Mouse (Mus musculus) neural tube, embryonic 15.5 days (tissue): ENCODE results near the gene Pdxk. TPM values are rescaled to one million over a fixed set of nuclear protein-coding genes. Genes with fewer than 3 reads are reported as not detected.

ENCODE experiments used
- ATAC-seq: fragments of 200-750 bp; cut with Nextera tagmentation; 2 replicates; pipeline ENCODE4 v1.8.0; 2017; ENCODE audit warnings: mild to moderate bottlenecking, moderate TSS enrichment, moderate library complexity; ENCODE audit not compliant: low FRiP score
- H3K27ac ChIP-seq: fragments of 300-500 bp; sonication (generic); replicated peaks from 2 replicates; pipeline ENCODE4 v1.5.1; 2015; ENCODE audit warnings: mild to moderate bottlenecking, inconsistent platforms
- H3K27me3 ChIP-seq: fragments of 300-500 bp; sonication (generic); replicated peaks from 2 replicates; pipeline ENCODE4 v1.6.1; 2015; ENCODE audit warnings: inconsistent platforms
- H3K36me3 ChIP-seq: fragments of 300-500 bp; sonication (generic); 2 replicates; pipeline ENCODE4 v1.6.1; 2015; ENCODE audit warnings: inconsistent platforms
- H3K4me1 ChIP-seq: fragments of 300-500 bp; sonication (generic); 2 replicates; pipeline ENCODE4 v1.6.1; 2015; ENCODE audit warnings: inconsistent platforms
- H3K4me2 ChIP-seq: fragments of 300-500 bp; sonication (generic); 2 replicates; pipeline ENCODE4 v1.6.1; 2015; ENCODE audit warnings: inconsistent platforms, mild to moderate bottlenecking, moderate library complexity
- H3K4me3 ChIP-seq: fragments of 300-500 bp; sonication (generic); replicated peaks from 2 replicates; pipeline ENCODE4 v1.5.1; 2015; ENCODE audit warnings: mild to moderate bottlenecking, inconsistent platforms
- H3K9ac ChIP-seq: fragments of 300-500 bp; sonication (generic); replicated peaks from 2 replicates; pipeline ENCODE4 v1.6.1; 2015; ENCODE audit warnings: mild to moderate bottlenecking, inconsistent platforms
- H3K9me3 ChIP-seq: fragments of 300-500 bp; sonication (generic); replicated peaks from 2 replicates; pipeline ENCODE4 v1.6.1; 2016; ENCODE audit warnings: inconsistent platforms
- WGBS: fragments of 180-500 bp; shearing (Covaris S2); methylation state at CpG from one replicate; pipeline ENCODE4 v1.1.7; 2015; ENCODE audit warnings: mixed read lengths; 5-methylcytosine and 5-hydroxymethylcytosine counted together
- polyA plus RNA-seq: library from polyadenylated mRNA; unstranded; fragments of >200 nt; fragmentation: Nextera tagmentation; extraction: Ambion mirVana; gene quantifications from 2 replicates; pipeline ENCODE4 v1.2.1, GENCODE M21; 2015

Pdxk gene
- polyA plus RNA-seq, 1 experiment from 2014 or later: 49.2 TPM

DNA sequence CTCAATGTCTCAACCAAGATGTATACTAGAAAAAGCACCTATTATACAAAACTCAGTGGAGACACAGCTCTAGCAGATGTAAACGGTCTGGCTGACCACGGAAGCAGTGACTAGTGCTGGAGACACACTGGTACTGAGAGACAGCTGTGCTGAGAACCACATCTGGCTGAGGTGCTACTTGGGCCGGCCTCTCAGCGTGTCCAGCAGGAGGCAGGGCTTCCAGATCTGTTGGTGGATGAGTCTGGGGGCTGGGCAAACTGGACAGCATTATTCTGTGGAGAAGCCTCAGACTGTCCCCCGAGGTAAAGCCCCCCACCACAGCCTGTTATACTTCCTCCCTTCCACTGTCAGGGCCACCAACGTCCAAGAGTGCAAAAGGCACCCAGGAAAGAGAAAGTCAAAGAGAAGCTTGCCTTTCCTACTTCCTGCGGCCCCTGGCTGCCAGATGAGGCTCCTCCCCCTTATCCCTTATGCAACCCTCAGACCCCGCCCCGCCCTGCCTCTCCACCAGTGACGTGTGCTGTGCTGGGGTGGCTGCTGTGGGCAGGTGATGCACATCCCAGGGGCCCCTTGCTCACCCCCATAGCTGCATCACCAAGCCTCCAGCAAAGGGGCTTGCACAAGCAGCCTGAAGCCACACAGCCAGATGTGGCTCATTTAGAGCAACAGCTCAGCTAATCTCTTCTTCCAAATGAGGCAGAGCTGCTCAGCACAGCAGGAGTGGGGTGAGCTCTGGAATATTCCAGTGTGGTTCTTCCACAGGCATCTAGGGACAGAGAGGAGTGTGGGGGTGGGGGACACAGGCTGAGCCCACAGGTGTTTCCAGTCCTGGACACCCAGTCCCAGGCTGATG is 7.1 kb downstream of the Pdxk start:
- H3K4me3 ChIP-seq: no peak overlapping the region
- H3K27ac ChIP-seq: peak overlapping the region; percentile 68
- peak; percentile 36 for ATAC-seq
- H3K4me2 ChIP-seq: no peak overlapping the region
- no peaks in the 10 kb centered on the region for H3K9me3 ChIP-seq
- H3K27me3 ChIP-seq: no peaks in the 10 kb centered on the region
- H3K9ac ChIP-seq: peak overlapping the region; percentile 17; the same call in 1 of the 2 replicates
- 40% methylated on average over 10 of the region's 10 CpGs for WGBS
- H3K4me1 ChIP-seq: peaks cover 68% of the 10 kb centered on the region
- H3K36me3 ChIP-seq: no peaks in the 10 kb centered on the region

DNA sequence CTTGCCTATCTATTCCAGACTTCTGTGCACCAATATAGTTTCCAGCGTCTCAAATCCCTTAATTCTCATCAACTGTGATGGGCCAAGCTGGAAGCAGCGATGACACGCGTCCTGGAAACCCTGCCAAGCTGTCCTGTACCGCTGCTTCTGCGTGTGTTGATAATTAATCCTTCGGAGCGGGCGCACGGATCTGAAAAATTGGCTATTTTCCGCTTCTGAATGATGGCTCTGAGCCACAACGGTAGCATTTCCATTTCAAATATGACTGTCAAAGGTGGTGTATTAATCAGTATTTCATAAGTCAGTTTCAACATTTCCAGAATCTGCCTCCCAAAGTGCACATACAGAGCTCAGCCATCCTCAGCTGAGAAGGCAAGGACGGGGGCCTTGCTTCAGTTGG is 8.1 kb downstream of the Pdxk start:
- 0 out of 2 replicates have a peak, but pooled peaks have one; percentile 4 for ATAC-seq
- 53% methylated on average over 13 of the region's 13 CpGs for whole genome bisulfite sequencing
- no peaks in the 10 kb centered on the region for H3K36me3 ChIP-seq

DNA sequence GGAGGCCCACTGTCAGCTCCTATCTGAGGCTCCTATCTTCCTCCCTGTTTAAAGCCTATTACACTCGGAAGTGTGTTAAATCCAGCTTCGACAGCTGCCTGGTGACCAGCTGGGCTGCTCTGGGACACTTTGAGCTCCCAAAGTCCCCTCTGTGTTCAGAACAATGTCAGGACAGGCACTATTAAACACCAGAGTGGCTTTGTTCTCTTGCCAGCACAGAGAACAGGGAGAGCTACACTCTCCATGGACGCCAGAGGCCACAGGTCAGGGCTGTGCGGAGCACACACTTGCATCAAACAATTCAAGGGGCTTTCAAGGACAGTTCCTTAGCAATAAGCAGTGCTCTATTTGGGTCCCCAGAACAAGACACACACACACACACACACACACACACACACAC is 12.1 kb downstream of the Pdxk start:
- 14% methylated on average over 4 of the region's 4 CpGs for WGBS
- ATAC-seq: no peak
- H3K4me2 ChIP-seq: no peak overlapping the region

More for the DNA sequence above, 8.1 kb downstream of the Pdxk start:
- Histone ChIP-seq H3K4me2 (peak overlapping the region; percentile 5; the same call in 1 of the 2 replicates), H3K27ac (peak overlapping the region; percentile 54; the same call in 1 of the 2 replicates), H3K9me3 (no peaks in the 10 kb centered on the region), H3K9ac (no peak overlapping the region), H3K4me3 (no peak overlapping the region), H3K27me3 (no peaks in the 10 kb centered on the region), H3K4me1 (peaks cover 66% of the 10 kb centered on the region)

GRCm38 (mm10) chr10:78450761-78451160 is 14.0 kb downstream of the Pdxk start:
- H3K4me1 ChIP-seq: peaks cover 21% of the 10 kb centered on the region
- no peak for ATAC-seq
- no peaks in the 10 kb centered on the region for H3K27me3 ChIP-seq
- H3K4me2 ChIP-seq: no peak overlapping the region
- H3K27ac ChIP-seq: no peak overlapping the region
- no peak overlapping the region for H3K9ac ChIP-seq
- peaks cover 51% of the 10 kb centered on the region for H3K36me3 ChIP-seq
- H3K4me3 ChIP-seq: no peak overlapping the region
- H3K9me3 ChIP-seq: no peaks in the 10 kb centered on the region
- WGBS: 94% methylated on average over 5 of the region's 5 CpGs

More for the DNA sequence above, 12.1 kb downstream of the Pdxk start:
- Histone ChIP-seq H3K9ac (no peak overlapping the region), H3K27ac (peak overlapping the region; percentile 23; the same call in 1 of the 2 replicates), H3K4me3 (no peak overlapping the region), H3K27me3 (no peaks in the 10 kb centered on the region), H3K4me1 (peaks cover 37% of the 10 kb centered on the region), H3K36me3 (peaks cover 33% of the 10 kb centered on the region), H3K9me3 (no peaks in the 10 kb centered on the region)

DNA sequence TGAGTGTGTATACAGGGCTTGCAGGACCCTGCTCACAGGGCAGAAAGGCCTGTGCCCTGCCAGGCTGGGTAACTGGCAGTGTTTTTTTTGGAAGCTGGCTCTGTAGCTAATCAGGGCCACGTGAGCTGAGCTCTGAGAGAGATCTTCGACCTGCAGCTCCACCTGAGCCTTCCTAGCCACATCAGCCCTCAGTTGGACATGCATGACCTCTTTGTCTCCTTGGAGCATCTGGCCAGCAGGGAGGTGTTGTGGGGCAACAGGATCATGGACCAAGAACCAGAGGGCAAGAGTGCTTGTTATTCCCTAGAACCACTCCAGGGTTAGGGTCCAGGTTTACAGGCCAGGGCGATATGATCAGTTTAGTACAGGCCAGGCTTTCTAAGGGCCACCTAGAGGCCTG is 17.4 kb downstream of the Pdxk start:
- Histone ChIP-seq H3K4me3 (no peak overlapping the region), H3K27ac (no peak overlapping the region), H3K27me3 (no peaks in the 10 kb centered on the region), H3K36me3 (peaks cover 82% of the 10 kb centered on the region), H3K4me1 (peaks cover 2% of the 10 kb centered on the region), H3K9me3 (no peaks in the 10 kb centered on the region), H3K4me2 (no peak overlapping the region), H3K9ac (no peak overlapping the region)
- no peak for ATAC-seq
- WGBS: 91% methylated on average over 3 of the region's 3 CpGs

GRCm38 (mm10) chr10:78446195-78446594 is 18.6 kb downstream of the Pdxk start:
- Histone ChIP-seq H3K9me3 (no peaks in the 10 kb centered on the region), H3K4me2 (no peak overlapping the region), H3K27me3 (no peaks in the 10 kb centered on the region), H3K9ac (no peak overlapping the region), H3K4me3 (no peak overlapping the region), H3K27ac (no peak overlapping the region), H3K4me1 (no peaks in the 10 kb centered on the region), H3K36me3 (peaks cover 92% of the 10 kb centered on the region)
- 96% methylated on average over 3 of the region's 3 CpGs for WGBS
- ATAC-seq: no peak

GRCm38 (mm10) chr10:78442292-78442691 is 22.5 kb downstream of the Pdxk start:
- Histone ChIP-seq H3K9me3 (no peaks in the 10 kb centered on the region), H3K4me3 (no peak overlapping the region), H3K9ac (no peak overlapping the region), H3K27ac (no peak overlapping the region), H3K4me1 (no peaks in the 10 kb centered on the region), H3K36me3 (peaks cover 68% of the 10 kb centered on the region), H3K4me2 (no peak overlapping the region), H3K27me3 (no peaks in the 10 kb centered on the region)
- no peak for ATAC-seq
- 97% methylated on average over 3 of the region's 3 CpGs for WGBS

DNA sequence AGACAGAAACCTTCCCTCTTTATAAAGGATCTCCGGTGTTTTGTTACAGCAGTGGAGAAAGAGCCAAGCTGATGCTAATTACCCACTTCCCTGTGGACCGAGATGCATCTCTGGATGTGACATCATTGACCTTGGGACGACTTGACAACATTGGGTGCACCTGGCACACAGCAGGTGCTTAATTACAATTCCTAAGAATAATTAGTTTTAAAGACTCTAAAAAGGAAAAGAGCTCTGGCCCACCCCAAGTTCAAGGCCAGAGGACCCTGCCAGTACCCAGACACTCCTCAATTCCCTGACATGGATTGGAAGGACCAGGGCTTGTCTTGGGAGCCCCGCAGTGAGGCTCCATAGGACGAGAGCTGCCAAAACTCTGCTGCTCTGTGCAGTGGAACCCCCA is 23.2 kb downstream of the Pdxk start:
- Histone ChIP-seq H3K36me3 (peaks cover 61% of the 10 kb centered on the region), H3K4me1 (no peaks in the 10 kb centered on the region), H3K4me3 (no peak overlapping the region), H3K9ac (no peak overlapping the region), H3K9me3 (no peaks in the 10 kb centered on the region), H3K4me2 (no peak overlapping the region), H3K27me3 (no peaks in the 10 kb centered on the region), H3K27ac (no peak overlapping the region)
- WGBS: 85% methylated on average over 5 of the region's 5 CpGs
- no peak for ATAC-seq

DNA sequence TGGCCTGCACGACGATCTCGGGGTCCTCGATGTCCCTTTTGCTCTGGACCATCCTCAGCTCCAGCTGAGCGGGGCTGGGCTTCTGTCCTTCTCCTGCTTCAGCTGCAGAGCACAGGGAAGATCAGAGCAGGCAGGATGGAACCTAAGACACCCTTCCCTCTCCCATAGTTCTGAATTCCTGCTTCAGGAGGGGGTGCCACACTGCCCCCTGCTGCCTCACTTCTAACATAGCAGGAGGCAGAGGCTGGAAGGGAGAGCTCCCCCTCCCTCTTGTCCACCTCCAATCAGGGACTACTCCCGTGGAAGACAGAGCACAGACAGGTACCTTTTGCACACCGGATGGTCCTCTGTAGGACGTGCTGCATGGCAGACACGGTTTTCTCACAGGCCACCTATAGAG is 24.0 kb downstream of the Pdxk start:
- Histone ChIP-seq H3K27ac (no peak overlapping the region), H3K4me1 (no peaks in the 10 kb centered on the region), H3K9me3 (no peaks in the 10 kb centered on the region), H3K36me3 (peaks cover 53% of the 10 kb centered on the region), H3K4me3 (no peak overlapping the region), H3K4me2 (no peak overlapping the region), H3K9ac (no peak overlapping the region), H3K27me3 (no peaks in the 10 kb centered on the region)
- no peak for ATAC-seq
- 71% methylated on average over 9 of the region's 9 CpGs for WGBS

- no peak overlapping the region for H3K4me2 ChIP-seq
- 94% methylated on average over 7 of the region's 7 CpGs for WGBS
- no peak for ATAC-seq
- no peaks in the 10 kb centered on the region for H3K4me1 ChIP-seq
- H3K27ac ChIP-seq: no peak overlapping the region
- H3K36me3 ChIP-seq: peaks cover 47% of the 10 kb centered on the region
- H3K9me3 ChIP-seq: no peaks in the 10 kb centered on the region
- H3K27me3 ChIP-seq: no peaks in the 10 kb centered on the region
- no peak overlapping the region for H3K9ac ChIP-seq
- H3K4me3 ChIP-seq: no peak overlapping the region
Observed at GRCm38 (mm10) chr10:78439990-78440389, 24.8 kb downstream of the Pdxk start.

GRCm38 (mm10) chr10:78439550-78439949 is 25.2 kb downstream of the Pdxk start:
- WGBS: 68% methylated on average over 5 of the region's 5 CpGs
- H3K27me3 ChIP-seq: no peaks in the 10 kb centered on the region
- no peak for ATAC-seq

DNA sequence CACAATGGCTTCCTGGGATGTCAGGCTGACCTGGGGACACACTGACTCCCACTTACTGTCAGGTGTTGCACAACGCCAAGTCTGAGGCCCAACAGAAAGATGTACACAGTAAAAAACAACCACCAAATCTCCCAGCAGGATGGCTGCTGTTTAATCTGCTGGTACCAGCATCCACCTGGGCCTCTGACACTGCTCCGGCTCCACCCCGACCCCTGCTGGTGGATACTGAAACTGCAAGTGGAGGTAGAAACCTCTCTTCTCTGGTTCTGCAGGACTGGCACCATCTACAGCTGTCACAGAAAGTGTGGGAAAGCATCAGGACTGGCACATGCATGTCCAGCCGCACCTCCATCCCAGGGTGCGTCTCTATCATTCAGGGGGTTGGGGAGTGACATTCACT is 26.7 kb downstream of the Pdxk start:
- Histone ChIP-seq H3K4me1 (no peaks in the 10 kb centered on the region), H3K27me3 (no peaks in the 10 kb centered on the region), H3K27ac (no peak overlapping the region), H3K9me3 (no peaks in the 10 kb centered on the region), H3K4me2 (no peak overlapping the region), H3K4me3 (no peak overlapping the region), H3K36me3 (peaks cover 29% of the 10 kb centered on the region), H3K9ac (no peak overlapping the region)
- ATAC-seq: peak; percentile 22; the same call in 1 of the 2 replicates
- WGBS: 15% methylated on average over 5 of the region's 5 CpGs

More at GRCm38 (mm10) chr10:78439550-78439949, 25.2 kb downstream of the Pdxk start:
- Histone ChIP-seq H3K9me3 (no peaks in the 10 kb centered on the region), H3K36me3 (peaks cover 42% of the 10 kb centered on the region), H3K4me3 (no peak overlapping the region), H3K4me2 (no peak overlapping the region), H3K4me1 (no peaks in the 10 kb centered on the region), H3K9ac (no peak overlapping the region), H3K27ac (no peak overlapping the region)
